Mouse (Mus musculus) liver, embryonic 18 days (tissue): ENCODE measurements around the gene Elk4. TPM values are rescaled to one million over a fixed set of nuclear protein-coding genes. Genes with fewer than 3 reads are reported as not detected.

Experiments
- polyA plus RNA-seq: library from polyadenylated mRNA; depleted of rRNA; stranded (reverse); fragments of >200 nt; gene quantifications from 2 replicates; pipeline ENCODE4 v1.2.3, GENCODE M21; 2012; rRNA removed

Elk4 gene
- polyA plus RNA-seq, result 9.7 and 10.7 TPM in 2 replicates

GRCm38 (mm10) chr1:132007282-132007815, at the start of gene Elk4:
Gene Elk4, plus strand, starts transcription at chr1:132007607.

GRCm38 (mm10) chr1:131962606-131963084, 44.8 kb upstream of the Elk4 start, which contains the start of gene Slc45a3:
Gene Slc45a3, plus strand, starts transcription at chr1:131962967.

GRCm38 (mm10) chr1:132067261-132068255, 60.2 kb downstream of the Elk4 start, which contains the start of gene Mfsd4a:
Gene Mfsd4a, minus strand, starts transcription at chr1:132068062.

Other genes starting within 250 kb of the Elk4 start
- 5.8 and 7.2 TPM in 2 replicates for gene Pm20d1, start 210.2 kb upstream of the Elk4 start, polyA plus RNA-seq
- gene Slc41a1, start 180.1 kb upstream of the Elk4 start, polyA plus RNA-seq, result 1.2 and 1.3 TPM in 2 replicates
- gene Rab29, start 140.4 kb upstream of the Elk4 start, polyA plus RNA-seq, result 9.2 and 10.6 TPM in 2 replicates
- 14.5 and 15.7 TPM in 2 replicates for gene Nucks1, start 97.1 kb upstream of the Elk4 start, polyA plus RNA-seq
- gene Slc45a3, start 44.6 kb upstream of the Elk4 start, polyA plus RNA-seq, result 3.7 TPM in 2 replicates
- 0.14 and 0.16 TPM in 2 replicates for gene Mfsd4a, start 60.5 kb downstream of the Elk4 start, polyA plus RNA-seq
- 3.4 and 3.5 TPM in 2 replicates for gene Cdk18, start 132.1 kb downstream of the Elk4 start, polyA plus RNA-seq
- not detected in 2 replicates for gene Lemd1, start 183.8 kb downstream of the Elk4 start, polyA plus RNA-seq
- not detected in 2 replicates for gene AC124108.1, start 183.8 kb downstream of the Elk4 start, polyA plus RNA-seq
- gene Gm10188, start 222.2 kb downstream of the Elk4 start, polyA plus RNA-seq, result not detected in 2 replicates